Mouse (Mus musculus): ENCODE data around the gene Nme6.

Gene Nme6

DNA sequence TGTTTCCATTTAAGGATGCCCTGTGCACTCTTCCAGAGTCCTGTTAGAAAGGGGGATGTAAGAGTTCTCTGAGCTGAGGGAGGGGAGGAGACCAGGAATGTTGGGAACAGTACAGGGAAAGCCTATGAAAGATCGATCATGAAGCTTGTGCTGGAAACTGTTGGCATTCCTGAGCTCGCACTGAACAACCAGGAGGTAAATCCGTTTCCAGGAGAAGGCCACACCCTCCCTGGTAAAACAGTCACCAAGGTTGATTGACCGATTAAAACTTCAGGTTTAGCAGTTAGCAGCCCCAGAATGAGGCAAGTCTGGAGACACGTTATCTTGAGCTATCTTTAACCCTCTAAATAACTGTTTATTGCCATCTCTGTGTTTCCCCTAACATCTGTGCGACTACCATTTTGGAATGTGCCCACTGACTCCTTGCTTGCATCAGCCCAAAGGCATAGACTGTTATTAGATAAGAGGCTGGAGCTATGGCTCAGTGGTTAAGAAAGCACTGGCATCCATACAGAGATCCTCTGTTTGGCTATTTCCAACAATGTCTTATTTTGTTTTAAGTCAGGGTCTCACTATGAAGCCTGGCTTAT lies 38.5 kb downstream of the Nme6 start:
- DNase-seq (ENCODE audit: low spot score in 2 of 2), result no peak

DNA sequence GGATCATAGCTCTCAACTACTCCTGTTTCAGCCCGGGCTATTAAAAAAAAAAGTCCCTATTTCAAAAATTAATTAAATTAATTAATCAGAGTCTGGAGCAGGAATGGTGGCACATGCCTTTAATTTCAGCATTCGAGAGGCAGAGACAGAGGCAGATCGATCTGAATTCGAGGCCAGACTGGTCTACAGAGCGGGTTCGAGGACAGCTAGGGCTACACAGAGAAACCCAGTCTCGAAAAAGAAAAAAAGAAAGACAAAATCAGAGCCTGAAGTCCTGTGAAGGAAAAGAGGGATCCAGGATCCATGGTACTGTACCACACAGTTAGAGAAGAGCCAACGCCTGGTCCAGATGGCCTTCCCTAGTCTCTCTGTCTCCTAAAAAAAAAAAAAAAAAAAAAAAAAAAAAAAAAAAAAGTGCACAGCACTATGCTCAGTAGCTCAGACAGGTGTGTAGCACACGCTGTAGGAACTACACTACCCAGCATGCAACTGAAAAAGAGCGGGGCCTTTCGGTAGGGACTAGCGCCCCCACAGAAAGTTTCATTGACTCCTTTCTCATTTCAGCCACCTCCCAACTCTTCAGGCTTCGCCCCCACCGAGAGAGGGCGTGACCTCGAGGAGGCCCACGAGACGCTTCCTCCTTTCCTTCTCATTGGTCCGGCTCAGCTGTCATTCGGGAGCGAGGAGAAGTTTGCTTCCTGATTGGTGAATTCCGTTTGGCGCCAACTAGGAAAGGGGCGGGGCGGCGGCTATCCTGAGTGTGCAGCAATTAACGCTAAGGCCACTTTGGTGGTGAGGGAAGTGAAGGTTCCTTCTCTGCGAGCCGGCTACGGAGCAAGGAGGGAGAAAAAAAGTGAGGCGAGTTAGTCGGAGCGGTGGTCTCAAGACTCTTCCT lies 42.5 kb downstream of the Nme6 start, which contains the start of gene Cdc25a:
Gene Cdc25a (plus strand): TSS at position 783 of the 895 bp plus-strand sequence.
- DNase-seq (ENCODE audit: low spot score in 2 of 2), result peak; percentile 98 to 99

- peak; percentile 71 for DNase-seq (ENCODE audit: low spot score in 2 of 2)
Measured at GRCm38 (mm10) chr9:109875695-109876601, 43.4 kb downstream of the Nme6 start.

DNA sequence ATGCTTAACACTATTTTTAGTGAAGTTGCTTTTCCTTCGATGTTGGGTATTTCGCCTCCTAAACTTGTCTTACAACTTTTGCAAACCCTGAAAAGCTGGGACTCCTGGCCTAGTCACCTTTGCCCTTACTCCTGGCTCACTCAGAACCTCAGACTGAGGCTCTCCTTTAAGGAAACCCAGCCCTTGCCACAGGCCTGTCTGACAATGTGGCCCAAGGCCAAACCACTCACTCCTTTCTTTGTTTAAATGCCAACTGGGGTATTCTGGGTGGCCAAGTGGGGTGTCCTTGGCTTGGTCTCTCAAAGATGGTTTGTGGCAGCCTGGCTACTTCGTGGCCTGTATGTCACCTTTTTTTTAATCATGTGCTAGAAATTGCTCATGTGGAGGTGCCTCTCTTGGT lies 44.2 kb downstream of the Nme6 start:
- DNase-seq (ENCODE audit: low spot score in 2 of 2), result peak; percentile 36 to 46

- DNase-seq (ENCODE audit: low spot score in 2 of 2), result no peak
Measured at GRCm38 (mm10) chr9:109877666-109878065, 45.1 kb downstream of the Nme6 start.

DNA sequence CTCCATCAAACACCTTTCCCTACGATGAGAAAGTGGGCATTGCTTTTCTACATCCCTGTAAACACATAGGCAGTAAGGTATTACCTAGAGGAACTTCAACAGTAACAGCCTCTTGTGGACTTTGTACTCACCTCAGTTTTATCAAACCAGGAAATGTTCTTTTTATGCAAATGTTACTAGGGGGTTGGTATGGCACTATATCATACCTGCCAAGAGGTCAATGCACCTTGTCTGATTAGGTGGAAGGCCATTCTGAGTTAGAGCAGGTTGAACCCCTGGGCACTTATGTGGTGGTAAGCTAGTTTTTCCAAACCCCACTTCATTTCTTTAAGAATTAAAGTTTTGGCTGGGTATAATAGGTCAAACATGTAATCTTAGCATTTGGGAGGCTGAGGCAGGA lies 46.8 kb downstream of the Nme6 start:
- DNase-seq (ENCODE audit: low spot score in 2 of 2), result no peak

DNA sequence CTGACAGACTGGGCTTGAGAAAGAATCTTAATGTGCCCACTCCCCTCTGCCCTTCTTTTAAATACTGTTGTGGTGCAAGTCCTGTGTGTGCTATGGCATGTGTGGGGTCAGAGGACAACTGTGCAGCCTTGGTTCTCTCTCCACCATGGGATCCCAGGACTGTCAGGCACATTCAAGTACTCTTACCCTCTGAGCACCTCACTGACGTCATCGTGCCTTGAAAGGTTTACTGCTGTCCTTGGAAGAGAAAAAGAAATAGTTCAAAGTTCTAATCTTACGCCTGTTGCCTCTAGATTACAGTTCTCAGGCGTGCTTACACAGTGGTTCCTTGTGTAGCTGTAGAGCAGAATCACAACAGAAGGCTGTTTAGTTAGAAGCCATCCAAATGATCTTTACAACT lies 53.7 kb downstream of the Nme6 start:
- no peak for DNase-seq (ENCODE audit: low spot score in 2 of 2)

DNA sequence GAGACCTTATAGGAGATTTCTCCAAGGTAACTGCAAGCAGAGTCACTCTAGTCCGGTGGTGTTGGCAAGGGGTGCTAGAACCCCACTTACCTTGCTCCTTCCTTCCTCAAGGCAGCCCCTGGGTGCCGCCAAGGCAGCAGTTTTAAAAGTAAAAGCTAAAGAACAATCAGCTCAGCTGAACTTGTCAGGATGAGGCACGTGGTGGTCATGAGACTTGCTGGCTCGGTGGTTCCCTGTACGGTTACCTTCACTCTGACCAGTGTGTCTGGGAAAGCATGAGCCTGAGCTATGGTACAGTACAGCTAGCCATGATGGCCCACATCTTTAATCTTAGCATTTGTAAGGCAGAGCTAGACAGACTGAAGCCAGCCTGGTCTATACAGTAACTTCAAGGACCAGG lies 54.8 kb downstream of the Nme6 start:
- no peak for DNase-seq (ENCODE audit: low spot score in 2 of 2)

DNA sequence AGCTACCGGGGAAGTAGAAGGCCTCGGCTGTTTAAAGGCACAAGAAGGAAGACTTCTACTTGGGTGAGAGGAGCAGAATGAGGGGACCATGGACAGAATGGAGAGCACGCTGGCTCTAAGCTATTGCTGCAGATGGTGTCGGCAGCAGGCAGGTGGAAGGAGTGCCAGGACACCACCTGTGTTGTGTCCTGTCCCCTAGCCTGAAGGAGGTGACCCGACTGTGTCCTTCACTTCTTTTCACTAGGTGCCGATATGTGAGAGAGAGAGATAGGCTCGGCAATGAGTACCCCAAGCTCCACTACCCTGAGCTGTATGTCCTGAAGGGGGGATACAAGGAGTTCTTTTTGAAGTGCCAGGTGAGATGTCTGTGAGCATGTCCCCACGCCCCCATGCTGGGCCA lies 59.0 kb downstream of the Nme6 start:
- no peak for DNase-seq (ENCODE audit: low spot score in 2 of 2)

Data from right cerebral cortex, postnatal 10 days (tissue).